Mouse (Mus musculus) urinary bladder, adult 2 months (tissue): ENCODE data around the gene Ccdc138. TPM values are rescaled to one million over a fixed set of nuclear protein-coding genes. Genes with fewer than 3 reads are reported as not detected.

Source experiments
- polyA plus RNA-seq: library from polyadenylated mRNA; depleted of rRNA; stranded (reverse); fragments of >200 nt; gene quantifications from 2 replicates; pipeline ENCODE4 v1.2.3, GENCODE M21; 2012; rRNA removed

Ccdc138 gene
- polyA plus RNA-seq, 1 experiment = 2.0 TPM

Other genes with a start within 250 kb of the Ccdc138 start
- 29.4 and 32.4 TPM in 2 replicates for gene Gcc2, start 242.5 kb upstream of the Ccdc138 start, polyA plus RNA-seq
- 52.0 and 56.9 TPM in 2 replicates for gene Lims1, start 174.5 kb upstream of the Ccdc138 start, polyA plus RNA-seq
- gene Ranbp2, start 51.0 kb upstream of the Ccdc138 start, polyA plus RNA-seq = 13.6 and 17.8 TPM in 2 replicates
- gene Edar, start 177.7 kb downstream of the Ccdc138 start, polyA plus RNA-seq = 1.4 and 1.5 TPM in 2 replicates
- not detected in 2 replicates for gene Gm17542, start 220.3 kb downstream of the Ccdc138 start, polyA plus RNA-seq